Mouse (Mus musculus): ENCODE data around the gene Mpz. TPM values are rescaled to one million over a fixed set of nuclear protein-coding genes. Genes with fewer than 3 reads are reported as not detected.

The Mpz gene
- total RNA-seq (2023), result not detected

GRCm38 (mm10) chr1:171149974-171150760 lies at the start of gene Mpz, which contains the start of gene Sdhc:
Gene Mpz, plus strand, starts transcription at chr1:171150711.
Gene Sdhc, minus strand, starts transcription at chr1:171150603.

GRCm38 (mm10) chr1:171113873-171114299 lies 36.6 kb upstream of the Mpz start, which contains the start of gene Cfap126:
Gene Cfap126, plus strand, starts transcription at chr1:171113918.

GRCm38 (mm10) chr1:171195887-171196397 lies 45.4 kb downstream of the Mpz start, which contains the start of gene Pcp4l1:
Gene Pcp4l1, minus strand, starts transcription at chr1:171196268.

Other genes starting within 250 kb of the Mpz start
- not detected for gene Fcrlb, start 237.8 kb upstream of the Mpz start, total RNA-seq (2023)
- gene Fcrla, start 223.1 kb upstream of the Mpz start, total RNA-seq (2023), result 25.4 TPM
- 13.9 TPM for gene Fcgr2b, start 174.2 kb upstream of the Mpz start, total RNA-seq (2023)
- gene Fcgr4, start 131.8 kb upstream of the Mpz start, total RNA-seq (2023), result 1.2 TPM
- gene Fcgr3, start 85.8 kb upstream of the Mpz start, total RNA-seq (2023), result 2.7 TPM
- gene Cfap126, start 36.8 kb upstream of the Mpz start, total RNA-seq (2023), result not detected
- 101 TPM for gene Sdhc, start 108 bp upstream of the Mpz start, total RNA-seq (2023)
- gene Pcp4l1, start 45.6 kb downstream of the Mpz start, total RNA-seq (2023), result not detected
- gene Nr1i3, start 63.3 kb downstream of the Mpz start, total RNA-seq (2023), result not detected
- 17.0 TPM for gene Tomm40l, start 71.8 kb downstream of the Mpz start, total RNA-seq (2023)
- gene Apoa2, start 74.3 kb downstream of the Mpz start, total RNA-seq (2023), result not detected
- gene Fcer1g, start 83.7 kb downstream of the Mpz start, total RNA-seq (2023), result 16.9 TPM
- not detected for gene Adamts4, start 99.7 kb downstream of the Mpz start, total RNA-seq (2023)
- 99.5 TPM for gene Ndufs2, start 100.7 kb downstream of the Mpz start, total RNA-seq (2023)
- gene B4galt3, start 119.6 kb downstream of the Mpz start, total RNA-seq (2023), result 69.6 TPM
- 43.1 TPM for gene Ppox, start 130.5 kb downstream of the Mpz start, total RNA-seq (2023)
- 42.5 TPM for gene Usp21, start 137.3 kb downstream of the Mpz start, total RNA-seq (2023)
- 53.9 TPM for gene Ufc1, start 144.3 kb downstream of the Mpz start, total RNA-seq (2023)
- gene Dedd, start 178.4 kb downstream of the Mpz start, total RNA-seq (2023), result 30.6 TPM
- gene Nit1, start 194.9 kb downstream of the Mpz start, total RNA-seq (2023), result 16.8 TPM
- gene Pfdn2, start 195.0 kb downstream of the Mpz start, total RNA-seq (2023), result 72.0 TPM
- 0.35 TPM for gene Klhdc9, start 210.1 kb downstream of the Mpz start, total RNA-seq (2023)
- gene Nectin4, start 219.4 kb downstream of the Mpz start, total RNA-seq (2023), result 0.29 TPM
- 171 TPM for gene Arhgap30, start 238.2 kb downstream of the Mpz start, total RNA-seq (2023)